Mouse (Mus musculus): ENCODE measurements around the gene Pid1. TPM values are rescaled to one million over a fixed set of nuclear protein-coding genes. Genes with fewer than 3 reads are reported as not detected.
"Not testable (repeated sequence)": the region's sequence is repeated elsewhere in the genome, so short reads cannot be mapped to it uniquely, and the experiment has no call there.

Gene Pid1
- polyA plus RNA-seq, 1 experiment from 2014 or later, result 45.6 TPM

DNA sequence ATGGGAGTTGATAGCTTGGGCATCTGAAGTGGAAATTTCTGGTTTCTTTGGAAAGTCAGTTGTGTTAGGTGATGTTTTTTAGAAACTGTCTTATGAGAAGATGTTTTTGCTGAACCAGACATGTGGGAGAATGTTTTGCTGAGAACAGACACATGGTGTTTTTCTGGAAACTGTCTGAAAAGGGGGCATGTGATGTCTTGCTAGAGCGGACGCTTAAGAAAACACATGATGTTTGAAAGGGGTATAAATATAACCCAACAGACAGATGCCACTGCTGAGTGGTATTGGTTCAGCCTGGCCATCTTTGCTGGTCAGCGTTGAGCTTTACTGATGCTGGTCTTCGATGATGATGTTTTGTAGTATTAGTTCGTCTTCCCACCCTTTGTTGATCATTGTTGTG is 6.8 kb downstream of the Pid1 start:
- Histone ChIP-seq H3K9me3 (replicated peaks) (no peaks in the 10 kb centered on the region), H3K27me3 (no peaks in the 10 kb centered on the region), H3K27ac (replicated peaks) (no peak overlapping the region), H3K4me2 (replicated peaks) (no peak overlapping the region), H3K4me1 (no peaks in the 10 kb centered on the region), H3K9ac (no peak overlapping the region), H3K36me3 (no peaks in the 10 kb centered on the region), H3K4me3 (replicated peaks) (no peak overlapping the region)
- WGBS, result 87% methylated on average over 5 of the region's 5 CpGs
- ATAC-seq (ENCODE audit: insufficient number of reproducible peaks, low FRiP score, low TSS enrichment, low read depth), result no peak

DNA sequence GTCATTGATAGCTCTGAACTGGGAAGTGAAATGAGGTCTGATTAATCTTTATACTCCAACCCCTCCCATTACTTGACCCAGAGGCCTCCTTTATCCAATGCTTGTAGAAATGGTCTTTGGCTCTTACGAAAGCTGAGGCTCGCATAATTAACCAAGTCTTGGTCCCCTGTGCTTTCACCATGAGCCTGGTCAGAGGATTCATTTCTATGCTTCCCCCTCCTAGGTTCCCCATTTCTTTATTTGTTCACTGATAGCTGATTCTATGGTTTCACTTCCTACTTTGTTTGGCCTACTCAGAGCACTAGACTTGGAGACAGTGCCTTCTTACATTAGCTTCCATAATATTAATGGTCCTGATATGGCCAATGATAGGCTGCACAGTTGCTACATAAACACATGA is 13.7 kb downstream of the Pid1 start:
- no peaks in the 10 kb centered on the region for H3K4me1 ChIP-seq
- no peak overlapping the region for H3K4me2 ChIP-seq (replicated peaks)
- ATAC-seq (ENCODE audit: insufficient number of reproducible peaks, low FRiP score, low TSS enrichment, low read depth), result no peak
- H3K4me3 ChIP-seq (replicated peaks), result no peak overlapping the region
- WGBS, result 91% methylated on average over 2 of the region's 2 CpGs
- H3K27ac ChIP-seq (replicated peaks), result no peak overlapping the region
- H3K36me3 ChIP-seq, result no peaks in the 10 kb centered on the region
- H3K9me3 ChIP-seq (replicated peaks), result no peaks in the 10 kb centered on the region
- H3K9ac ChIP-seq, result no peak overlapping the region
- no peaks in the 10 kb centered on the region for H3K27me3 ChIP-seq

DNA sequence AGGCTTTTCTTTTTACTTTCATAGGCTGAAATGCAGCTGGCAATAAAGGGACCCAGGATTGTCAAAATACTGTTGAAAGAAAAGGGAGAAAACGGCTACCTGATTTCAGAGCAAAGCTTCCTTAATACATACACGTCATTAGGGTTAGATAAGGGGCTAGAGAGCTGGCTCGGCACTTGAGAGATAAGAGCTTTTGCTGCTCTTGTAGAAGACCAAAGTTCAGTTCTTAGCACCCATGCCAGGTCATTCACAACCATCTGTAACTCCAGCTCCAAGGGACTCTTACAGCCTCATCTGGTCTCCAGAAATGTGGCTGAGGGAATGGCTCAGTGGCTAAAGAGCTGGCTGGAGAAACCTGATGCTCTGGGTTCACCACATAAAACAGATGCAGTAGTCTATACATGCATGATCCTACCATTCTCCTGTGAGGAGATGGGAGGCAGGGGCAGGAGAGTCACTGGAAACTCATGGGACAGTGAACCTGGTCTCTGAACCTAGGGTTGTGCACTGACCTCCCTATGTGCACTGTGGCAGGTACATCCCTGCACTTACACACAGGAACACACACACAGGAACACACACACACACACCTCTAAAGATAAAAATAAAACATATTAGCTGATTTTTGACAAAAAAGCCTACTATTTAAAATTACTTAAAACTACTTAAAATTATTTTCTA is 16.0 kb downstream of the Pid1 start:
- Histone ChIP-seq H3K9me3 (replicated peaks) (no peaks in the 10 kb centered on the region), H3K27me3 (no peaks in the 10 kb centered on the region), H3K4me2 (replicated peaks) (no peak overlapping the region), H3K9ac (no peak overlapping the region), H3K36me3 (no peaks in the 10 kb centered on the region), H3K27ac (replicated peaks) (no peak overlapping the region), H3K4me1 (no peaks in the 10 kb centered on the region), H3K4me3 (replicated peaks) (no peak overlapping the region)
- WGBS, result 73% methylated on average over 3 of the region's 3 CpGs
- no peak for ATAC-seq (ENCODE audit: insufficient number of reproducible peaks, low FRiP score, low TSS enrichment, low read depth)

DNA sequence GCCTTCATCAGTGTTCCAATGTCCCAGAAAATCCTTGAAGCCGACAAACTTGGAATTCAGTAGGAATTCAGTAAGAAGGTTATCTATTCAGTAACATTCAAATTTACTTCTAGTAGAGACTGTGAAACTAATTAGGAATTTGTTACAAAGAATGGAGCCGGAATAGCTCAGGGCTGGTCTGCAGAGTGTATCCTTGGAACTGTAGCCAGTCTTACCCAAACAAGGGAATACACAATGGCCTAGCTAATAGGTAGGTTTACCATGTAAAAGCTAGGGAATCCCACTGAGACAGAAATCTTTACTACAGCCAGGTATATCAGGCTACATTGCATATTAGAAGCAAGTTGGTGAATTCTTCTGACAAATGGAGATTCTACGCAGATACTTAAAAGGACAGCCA is 31.2 kb downstream of the Pid1 start:
- not testable (repeated sequence) for H3K9me3 ChIP-seq (replicated peaks); H3K27me3 ChIP-seq; H3K9ac ChIP-seq; H3K4me1 ChIP-seq; ATAC-seq (ENCODE audit: insufficient number of reproducible peaks, low FRiP score, low TSS enrichment, low read depth); H3K4me3 ChIP-seq (replicated peaks); H3K27ac ChIP-seq (replicated peaks); H3K4me2 ChIP-seq (replicated peaks); H3K36me3 ChIP-seq
- WGBS, result 52% methylated on average over 3 of the region's 3 CpGs

DNA sequence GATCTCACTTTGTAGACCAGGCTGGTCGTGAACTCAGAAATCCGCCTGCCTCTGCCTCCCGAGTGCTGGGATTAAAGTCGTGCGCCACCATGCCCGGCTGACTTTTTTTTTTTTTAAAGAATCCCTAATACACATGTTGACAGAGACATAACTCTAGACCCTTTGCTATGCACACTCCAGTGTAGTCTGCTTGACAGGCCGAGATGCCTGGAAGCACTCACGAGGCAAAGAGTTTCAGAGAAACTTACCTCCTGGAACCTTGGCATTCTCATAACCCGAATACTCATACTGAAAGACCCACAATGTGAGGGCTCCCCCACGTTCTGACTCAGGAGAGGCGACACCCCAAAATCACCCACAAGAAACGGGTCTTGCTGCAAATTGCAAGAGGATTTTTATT is 32.1 kb downstream of the Pid1 start:
- ATAC-seq (ENCODE audit: insufficient number of reproducible peaks, low FRiP score, low TSS enrichment, low read depth); H3K9me3 ChIP-seq (replicated peaks); H3K27ac ChIP-seq (replicated peaks); H3K4me3 ChIP-seq (replicated peaks); H3K27me3 ChIP-seq; H3K4me1 ChIP-seq; H3K9ac ChIP-seq; H3K4me2 ChIP-seq (replicated peaks); H3K36me3 ChIP-seq: not testable (repeated sequence)
- 86% methylated on average over 12 of the region's 12 CpGs for WGBS

DNA sequence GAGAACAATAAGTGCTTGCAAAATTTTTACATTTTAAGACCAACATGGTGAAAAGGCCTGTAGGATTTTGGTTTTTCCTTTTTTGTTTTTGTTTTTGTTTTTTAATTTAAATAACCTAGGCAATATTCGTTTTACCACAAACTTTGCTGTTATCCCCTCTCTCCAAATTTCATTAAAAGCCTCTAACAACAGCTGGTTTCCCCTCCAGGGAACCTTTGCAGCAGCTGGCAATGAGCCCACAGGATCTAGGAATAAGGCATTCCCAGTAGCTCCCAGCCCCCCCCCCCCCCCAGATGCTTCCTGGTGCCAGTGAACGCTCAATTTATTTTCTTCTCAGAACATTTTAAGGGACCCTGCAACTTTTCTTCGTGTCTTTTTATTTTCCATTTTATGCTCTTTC is 38.7 kb downstream of the Pid1 start:
- no peaks in the 10 kb centered on the region for H3K27me3 ChIP-seq
- 32% methylated on average over 3 of the region's 3 CpGs for WGBS
- no peaks in the 10 kb centered on the region for H3K4me1 ChIP-seq
- H3K36me3 ChIP-seq, result no peaks in the 10 kb centered on the region
- no peaks in the 10 kb centered on the region for H3K9me3 ChIP-seq (replicated peaks)
- no peak overlapping the region for H3K4me2 ChIP-seq (replicated peaks)
- no peak overlapping the region for H3K9ac ChIP-seq
- H3K27ac ChIP-seq (replicated peaks), result no peak overlapping the region
- H3K4me3 ChIP-seq (replicated peaks), result no peak overlapping the region
- no peak for ATAC-seq (ENCODE audit: insufficient number of reproducible peaks, low FRiP score, low TSS enrichment, low read depth)

DNA sequence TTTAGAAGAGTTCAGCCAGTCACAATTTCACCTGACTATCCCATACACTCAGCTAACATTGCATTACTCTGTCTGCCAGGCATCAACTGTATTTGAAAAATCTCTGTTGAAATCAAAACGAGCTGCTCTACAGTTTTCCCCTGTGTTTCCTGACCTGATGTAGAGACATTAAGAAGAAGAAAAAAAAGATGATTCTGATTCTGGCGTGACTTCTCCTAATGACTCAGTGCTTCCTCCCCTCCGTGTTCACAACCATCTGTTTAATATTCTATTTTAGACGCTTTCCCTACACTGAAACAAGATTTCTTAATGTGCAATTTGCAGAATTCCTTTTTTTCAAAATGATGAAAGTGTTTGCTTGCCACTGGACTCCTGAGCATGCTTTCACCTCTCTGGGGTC is 42.7 kb downstream of the Pid1 start:
- H3K4me2 ChIP-seq (replicated peaks), result no peak overlapping the region
- no peaks in the 10 kb centered on the region for H3K27me3 ChIP-seq
- ATAC-seq (ENCODE audit: insufficient number of reproducible peaks, low FRiP score, low TSS enrichment, low read depth), result no peak
- no peaks in the 10 kb centered on the region for H3K9me3 ChIP-seq (replicated peaks)
- no peak overlapping the region for H3K4me3 ChIP-seq (replicated peaks)
- no peaks in the 10 kb centered on the region for H3K36me3 ChIP-seq
- no peak overlapping the region for H3K27ac ChIP-seq (replicated peaks)
- 53% methylated on average over 4 of the region's 4 CpGs for WGBS
- no peaks in the 10 kb centered on the region for H3K4me1 ChIP-seq
- no peak overlapping the region for H3K9ac ChIP-seq

DNA sequence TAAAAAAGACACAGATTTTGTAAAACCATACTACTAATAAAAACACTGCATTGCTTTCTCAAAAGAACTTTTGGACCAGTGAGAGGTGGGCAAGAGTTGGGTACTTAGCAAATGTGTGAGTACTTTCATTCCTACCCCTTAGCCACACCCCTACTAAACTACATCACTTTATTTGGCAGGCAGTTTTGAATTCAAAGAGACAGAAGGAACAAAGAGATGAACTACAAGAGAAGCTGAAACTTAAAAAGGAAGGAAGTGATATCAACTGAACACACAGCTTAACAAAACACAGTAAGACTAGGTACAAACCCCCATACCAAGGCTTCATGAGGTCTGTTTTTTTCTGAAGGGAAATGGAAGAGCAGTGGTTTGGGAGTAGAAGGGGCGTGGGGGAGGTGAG is 45.4 kb downstream of the Pid1 start:
- H3K27ac ChIP-seq (replicated peaks), result no peak overlapping the region
- H3K27me3 ChIP-seq, result no peaks in the 10 kb centered on the region
- ATAC-seq (ENCODE audit: insufficient number of reproducible peaks, low FRiP score, low TSS enrichment, low read depth), result no peak
- no peaks in the 10 kb centered on the region for H3K4me1 ChIP-seq
- no peak overlapping the region for H3K4me2 ChIP-seq (replicated peaks)
- 78% methylated on average over 1 of the region's 1 CpGs for WGBS
- no peak overlapping the region for H3K4me3 ChIP-seq (replicated peaks)
- no peaks in the 10 kb centered on the region for H3K36me3 ChIP-seq
- no peaks in the 10 kb centered on the region for H3K9me3 ChIP-seq (replicated peaks)
- no peak overlapping the region for H3K9ac ChIP-seq

DNA sequence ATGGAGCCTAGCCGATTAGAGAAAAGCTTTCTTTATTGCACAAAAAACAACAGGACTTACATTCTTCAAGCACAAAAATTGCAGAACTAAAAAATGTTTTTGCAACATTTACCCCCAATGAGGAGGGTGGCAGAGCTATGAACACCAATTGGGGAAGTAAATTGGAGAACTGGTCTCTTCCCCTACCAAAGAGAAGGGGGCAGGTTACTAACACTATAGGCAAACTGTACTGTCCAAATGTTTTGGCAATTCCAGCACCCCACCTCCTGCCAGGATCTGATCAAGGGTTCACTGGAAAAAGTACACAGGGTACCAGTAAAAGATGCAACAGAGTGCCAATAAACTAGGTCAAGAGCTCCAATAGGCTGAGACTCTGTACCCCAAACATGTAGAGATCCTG is 46.2 kb downstream of the Pid1 start:
- H3K27me3 ChIP-seq, result no peaks in the 10 kb centered on the region
- no peak overlapping the region for H3K27ac ChIP-seq (replicated peaks)
- WGBS, result 91% methylated on average over 1 of the region's 1 CpGs
- H3K4me3 ChIP-seq (replicated peaks), result no peak overlapping the region
- ATAC-seq (ENCODE audit: insufficient number of reproducible peaks, low FRiP score, low TSS enrichment, low read depth), result no peak
- no peaks in the 10 kb centered on the region for H3K9me3 ChIP-seq (replicated peaks)
- H3K9ac ChIP-seq, result no peak overlapping the region
- H3K36me3 ChIP-seq, result no peaks in the 10 kb centered on the region
- no peaks in the 10 kb centered on the region for H3K4me1 ChIP-seq
- no peak overlapping the region for H3K4me2 ChIP-seq (replicated peaks)

DNA sequence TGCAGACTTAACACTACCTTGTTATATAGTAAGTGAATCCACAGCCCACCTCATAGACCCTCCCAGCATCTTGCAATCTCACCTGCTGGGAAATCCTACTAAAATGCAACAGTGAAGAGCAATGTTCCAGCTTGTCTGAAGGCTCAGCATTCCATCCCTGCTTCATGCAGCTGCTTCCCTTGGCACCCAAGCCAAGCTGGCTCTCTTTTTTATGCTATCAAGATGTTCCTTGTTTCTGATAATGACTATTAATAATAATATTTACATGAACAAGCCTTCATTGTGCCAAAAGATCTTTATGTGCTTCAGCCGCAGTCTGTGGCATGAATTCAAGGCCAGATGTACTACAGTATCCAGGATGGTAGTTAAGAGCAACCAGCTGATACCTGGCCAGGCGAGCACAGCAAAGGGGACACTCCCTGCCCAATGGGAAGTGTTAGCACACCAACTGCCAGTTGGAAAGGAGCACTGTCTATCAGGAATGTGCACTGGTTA is 54.0 kb downstream of the Pid1 start:
- no peak overlapping the region for H3K4me3 ChIP-seq (replicated peaks)
- no peak overlapping the region for H3K27ac ChIP-seq (replicated peaks)
- H3K9ac ChIP-seq, result no peak overlapping the region
- no peak overlapping the region for H3K4me2 ChIP-seq (replicated peaks)
- WGBS, result 70% methylated on average over 2 of the region's 2 CpGs
- no peak for ATAC-seq (ENCODE audit: insufficient number of reproducible peaks, low FRiP score, low TSS enrichment, low read depth)
- H3K4me1 ChIP-seq, result no peaks in the 10 kb centered on the region
- no peaks in the 10 kb centered on the region for H3K36me3 ChIP-seq
- H3K9me3 ChIP-seq (replicated peaks), result no peaks in the 10 kb centered on the region
- H3K27me3 ChIP-seq, result no peaks in the 10 kb centered on the region

DNA sequence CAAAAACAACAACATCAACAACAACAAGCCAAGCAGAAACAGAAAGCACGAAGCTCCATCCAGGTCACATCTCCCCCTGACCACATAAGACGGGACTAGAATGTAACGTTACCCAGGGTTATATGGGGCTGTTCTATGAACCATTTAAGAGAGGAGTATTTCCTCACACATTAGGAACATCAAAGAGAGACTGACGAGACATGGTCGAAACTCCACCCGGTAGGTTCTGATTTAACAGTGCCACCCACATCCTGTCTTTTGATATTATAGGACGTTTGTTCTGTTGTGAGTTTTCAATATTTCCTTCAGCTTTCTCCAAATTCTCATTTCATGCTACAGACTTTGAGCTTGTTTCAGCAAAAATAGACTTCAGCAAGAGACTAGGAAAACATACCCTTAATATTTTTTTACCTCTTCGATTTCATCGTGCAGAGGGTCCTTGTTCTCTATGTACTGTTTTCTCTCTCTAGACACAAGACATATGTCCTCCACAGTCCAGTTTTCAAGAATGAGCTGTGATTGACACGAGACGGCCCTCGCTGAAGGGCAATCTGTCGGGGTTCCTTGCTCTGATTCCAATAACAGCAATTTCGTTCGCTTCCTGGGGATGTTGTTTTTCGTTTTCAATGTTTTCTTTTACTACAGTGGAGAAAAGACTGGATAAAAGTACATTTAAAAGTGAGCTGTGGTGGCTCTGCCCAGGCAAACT is 58.1 kb downstream of the Pid1 start:
- Histone ChIP-seq H3K27ac (replicated peaks) (no peak overlapping the region), H3K4me2 (replicated peaks) (no peak overlapping the region), H3K4me1 (no peaks in the 10 kb centered on the region), H3K36me3 (no peaks in the 10 kb centered on the region), H3K4me3 (replicated peaks) (no peak overlapping the region), H3K9me3 (replicated peaks) (no peaks in the 10 kb centered on the region), H3K9ac (no peak overlapping the region), H3K27me3 (no peaks in the 10 kb centered on the region)
- WGBS, result 53% methylated on average over 16 of the region's 16 CpGs
- ATAC-seq (ENCODE audit: insufficient number of reproducible peaks, low FRiP score, low TSS enrichment, low read depth), result no peak

DNA sequence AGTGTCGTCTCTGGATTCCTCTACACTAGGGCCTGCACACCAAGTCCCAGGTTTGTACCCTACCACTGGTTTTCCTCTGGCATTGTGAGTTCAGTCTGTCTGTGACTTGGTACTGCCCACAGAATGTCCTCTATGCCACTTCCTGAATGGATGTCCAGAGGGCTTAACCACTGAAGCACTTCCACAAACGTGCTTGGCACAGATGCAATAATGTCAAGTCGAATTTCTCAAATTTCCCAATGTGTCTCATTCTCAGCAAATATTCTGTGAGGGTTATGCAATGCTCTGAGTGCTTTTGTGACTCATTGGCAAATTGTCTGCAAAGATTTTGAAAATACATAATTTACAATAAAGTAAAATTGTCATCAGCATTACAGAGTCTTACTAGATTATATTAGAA is 61.2 kb downstream of the Pid1 start:
- H3K27me3 ChIP-seq, result no peaks in the 10 kb centered on the region
- no peak overlapping the region for H3K27ac ChIP-seq (replicated peaks)
- 51% methylated on average over 3 of the region's 3 CpGs for WGBS
- no peaks in the 10 kb centered on the region for H3K36me3 ChIP-seq
- no peaks in the 10 kb centered on the region for H3K4me1 ChIP-seq
- no peak overlapping the region for H3K4me2 ChIP-seq (replicated peaks)
- no peak overlapping the region for H3K9ac ChIP-seq
- no peaks in the 10 kb centered on the region for H3K9me3 ChIP-seq (replicated peaks)
- no peak overlapping the region for H3K4me3 ChIP-seq (replicated peaks)
- ATAC-seq (ENCODE audit: insufficient number of reproducible peaks, low FRiP score, low TSS enrichment, low read depth), result no peak
